Mouse (Mus musculus): Measurements from ENCODE around the gene Gng3.
"Not testable (repeated sequence)": the region's sequence is repeated elsewhere in the genome, so short reads cannot be mapped to it uniquely, and the experiment has no call there.

Gene Gng3

GRCm38 (mm10) chr19:8839103-8839907, at the start of gene Gng3:
Gene Gng3 (minus strand): TSS chr19:8839194.
- no peak for DNase-seq (ENCODE audit: low spot score)

GRCm38 (mm10) chr19:8887585-8888463, 48.8 kb upstream of the Gng3 start:
- no peak for DNase-seq (ENCODE audit: low spot score)

GRCm38 (mm10) chr19:8886916-8887584, 48.1 kb upstream of the Gng3 start:
- no peak for DNase-seq (ENCODE audit: low spot score)

GRCm38 (mm10) chr19:8883616-8884015, 44.6 kb upstream of the Gng3 start, which contains the start of the genes Lbhd1 and Gm49403:
Gene Lbhd1 (plus strand): TSS chr19:8883732.
Gene Gm49403 (plus strand): TSS chr19:8883930.
- DNase-seq (ENCODE audit: low spot score): no peak

GRCm38 (mm10) chr19:8881034-8881392, 42.0 kb upstream of the Gng3 start:
- no peak for DNase-seq (ENCODE audit: low spot score)

GRCm38 (mm10) chr19:8880311-8881033, 41.5 kb upstream of the Gng3 start, which contains the start of gene Uqcc3:
Gene Uqcc3 (minus strand): TSS chr19:8880923.
- DNase-seq (ENCODE audit: low spot score): peak; percentile 93

GRCm38 (mm10) chr19:8875031-8875430, 36.0 kb upstream of the Gng3 start:
- no peak for DNase-seq (ENCODE audit: low spot score)

- no peak for DNase-seq (ENCODE audit: low spot score)
These were observed 33.4 kb upstream of the Gng3 start for GRCm38 (mm10) chr19:8872266-8872840.

- peak; percentile 96 for DNase-seq (ENCODE audit: low spot score)
These were observed 32.5 kb upstream of the Gng3 start, which contains the start of gene Ubxn1 for GRCm38 (mm10) chr19:8871267-8872186. Gene Ubxn1 (plus strand): TSS chr19:8871496.

GRCm38 (mm10) chr19:8870838-8871237, 31.8 kb upstream of the Gng3 start:
- no peak for DNase-seq (ENCODE audit: low spot score)

- not testable (repeated sequence) for DNase-seq (ENCODE audit: low spot score)
These were observed 31.4 kb upstream of the Gng3 start for GRCm38 (mm10) chr19:8870381-8870780.

- DNase-seq (ENCODE audit: low spot score): no peak
These were observed 25.3 kb upstream of the Gng3 start for GRCm38 (mm10) chr19:8864265-8864664.

- DNase-seq (ENCODE audit: low spot score): peak; percentile 50
These were observed 20.0 kb upstream of the Gng3 start for GRCm38 (mm10) chr19:8859018-8859417.

- peak; percentile 21 for DNase-seq (ENCODE audit: low spot score)
These were observed 18.7 kb upstream of the Gng3 start for GRCm38 (mm10) chr19:8857689-8858088.

- DNase-seq (ENCODE audit: low spot score): no peak
These were observed 14.1 kb upstream of the Gng3 start for GRCm38 (mm10) chr19:8853117-8853516.

GRCm38 (mm10) chr19:8852236-8852928, 13.4 kb upstream of the Gng3 start:
- no peak for DNase-seq (ENCODE audit: low spot score)

GRCm38 (mm10) chr19:8851639-8852038, 12.6 kb upstream of the Gng3 start:
- no peak for DNase-seq (ENCODE audit: low spot score)

GRCm38 (mm10) chr19:8850402-8850901, 11.5 kb upstream of the Gng3 start, which contains the start of gene Lrrn4cl:
Gene Lrrn4cl (plus strand): TSS chr19:8850768.
- no peak for DNase-seq (ENCODE audit: low spot score)

- DNase-seq (ENCODE audit: low spot score): no peak
These were observed 9.4 kb upstream of the Gng3 start for GRCm38 (mm10) chr19:8848356-8848755.
